Mouse (Mus musculus) spleen, postnatal 4 days (tissue): Measurements from ENCODE around the gene Ifngr1.

ENCODE experiments used
- DNase-seq, 2 experiments: peaks; one replicate each; pipeline ENCODE4 v3.0.0; 2022; ENCODE audit warnings: low spot score in 2 of 2

Ifngr1 gene

DNA sequence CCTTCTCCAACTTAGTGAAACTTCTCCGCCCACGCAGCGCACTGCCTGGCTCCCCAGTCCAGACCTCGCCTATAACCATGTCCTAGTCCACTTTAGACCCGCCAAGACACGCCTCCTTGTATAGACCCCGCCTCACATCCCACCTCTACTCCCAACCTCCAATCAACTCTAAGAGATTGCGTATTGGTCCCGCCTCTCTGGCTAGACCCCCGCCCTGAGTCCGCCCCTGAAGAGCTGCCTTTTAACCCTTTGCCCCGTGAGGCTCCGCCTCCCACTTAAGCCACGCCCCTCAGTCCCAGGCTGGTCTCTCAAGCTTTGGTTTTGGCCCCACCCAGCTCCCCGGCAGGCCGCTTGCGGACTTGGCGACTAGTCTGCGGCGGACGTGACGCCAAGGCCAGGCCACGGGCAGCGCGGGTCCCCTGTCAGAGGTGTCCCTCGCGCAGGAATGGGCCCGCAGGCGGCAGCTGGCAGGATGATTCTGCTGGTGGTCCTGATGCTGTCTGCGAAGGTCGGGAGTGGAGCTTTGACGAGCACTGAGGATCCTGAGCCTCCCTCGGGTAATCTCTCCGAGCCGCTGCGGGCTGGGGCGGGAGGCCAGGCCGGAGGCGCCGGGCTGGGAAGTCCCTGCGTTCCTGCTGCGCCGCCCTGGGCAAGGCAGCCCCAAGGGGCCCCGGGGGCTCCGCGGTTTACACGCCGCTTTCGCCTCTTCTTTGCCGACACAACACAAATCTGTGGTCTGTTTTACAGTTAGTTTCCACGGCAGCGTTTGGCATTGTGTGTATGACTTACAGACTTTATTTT is at the start of gene Ifngr1:
Gene Ifngr1, plus strand, starts transcription at position 309 of the 801 bp plus-strand sequence.
- DNase-seq: peak; percentile 98 to 99

DNA sequence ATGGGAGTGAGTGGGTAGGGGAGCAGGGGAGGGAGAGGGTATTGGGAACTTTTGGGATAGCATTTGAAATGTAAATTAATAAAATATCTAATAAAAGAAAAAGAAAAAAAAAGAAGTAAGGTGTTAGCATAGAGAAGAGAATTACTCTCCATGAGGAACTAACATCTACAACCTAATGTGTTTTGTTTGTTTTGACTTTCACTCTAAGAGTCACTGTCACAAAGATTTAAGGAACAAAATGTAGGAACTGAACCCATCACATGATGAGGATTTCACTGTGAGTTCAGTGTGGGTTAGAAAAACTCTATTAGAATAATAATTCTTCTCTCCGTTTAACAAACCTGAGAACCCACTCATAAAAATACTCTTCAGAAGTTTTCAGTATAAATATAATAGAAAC is 44.9 kb upstream of the Ifngr1 start:
- DNase-seq: no peak

DNA sequence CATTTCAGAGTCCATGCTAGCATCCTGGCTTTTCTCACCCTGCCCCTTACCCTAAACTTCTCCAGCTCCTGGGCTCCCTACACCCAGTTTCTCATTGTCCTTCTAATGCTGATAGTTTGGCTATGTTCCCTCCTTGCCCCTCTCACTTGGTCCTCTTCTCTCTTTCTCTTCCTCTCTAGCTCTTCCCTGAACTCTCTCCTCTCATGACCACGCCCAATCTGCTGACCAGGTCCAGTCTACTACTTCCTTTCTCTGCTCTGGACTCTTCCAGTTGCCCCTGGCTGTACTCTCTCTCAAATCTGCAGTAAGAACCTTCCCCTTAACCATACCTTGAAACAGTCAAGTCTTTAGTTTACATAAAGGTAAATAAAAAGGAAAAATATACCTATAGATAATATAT is 43.7 kb upstream of the Ifngr1 start:
- DNase-seq: no peak

DNA sequence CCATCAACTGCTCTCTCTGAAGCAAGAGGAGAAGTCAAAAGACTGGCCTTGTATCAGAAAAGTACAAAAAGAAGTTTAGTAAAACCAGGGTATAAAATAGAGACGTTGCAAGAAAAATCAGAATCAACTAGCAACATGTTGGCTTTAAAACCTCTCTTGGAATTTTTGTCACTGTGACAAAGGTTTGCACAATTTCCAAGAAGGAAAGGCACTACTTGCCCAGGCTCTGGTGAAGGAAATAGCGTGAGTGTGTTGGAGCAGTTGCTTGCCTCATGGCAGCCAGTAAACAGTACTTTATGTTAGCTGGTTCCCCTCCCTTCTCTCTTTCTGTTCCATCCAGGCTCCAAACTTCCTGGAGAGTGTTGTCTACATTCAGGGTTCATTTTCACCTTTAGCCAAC is 43.3 kb upstream of the Ifngr1 start:
- DNase-seq: no peak

DNA sequence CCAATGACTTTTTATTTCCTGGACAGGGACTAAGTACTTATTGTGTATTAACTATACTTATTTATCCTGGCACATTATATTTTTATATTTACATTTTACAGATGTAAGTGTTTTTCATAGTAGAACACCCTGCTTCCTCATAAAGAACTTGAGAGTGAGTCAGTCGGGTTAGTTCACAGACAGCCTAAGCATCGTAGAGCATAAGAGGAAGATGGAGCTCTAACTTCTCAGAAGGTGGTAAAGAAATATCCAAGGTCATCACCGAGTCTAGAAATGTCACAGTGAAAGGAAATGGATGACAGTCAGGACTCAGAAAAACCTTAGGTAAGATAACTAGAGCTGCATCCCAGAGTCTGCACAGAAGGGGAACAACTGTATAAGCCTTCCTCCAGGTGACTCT is 40.2 kb upstream of the Ifngr1 start:
- DNase-seq: no peak

DNA sequence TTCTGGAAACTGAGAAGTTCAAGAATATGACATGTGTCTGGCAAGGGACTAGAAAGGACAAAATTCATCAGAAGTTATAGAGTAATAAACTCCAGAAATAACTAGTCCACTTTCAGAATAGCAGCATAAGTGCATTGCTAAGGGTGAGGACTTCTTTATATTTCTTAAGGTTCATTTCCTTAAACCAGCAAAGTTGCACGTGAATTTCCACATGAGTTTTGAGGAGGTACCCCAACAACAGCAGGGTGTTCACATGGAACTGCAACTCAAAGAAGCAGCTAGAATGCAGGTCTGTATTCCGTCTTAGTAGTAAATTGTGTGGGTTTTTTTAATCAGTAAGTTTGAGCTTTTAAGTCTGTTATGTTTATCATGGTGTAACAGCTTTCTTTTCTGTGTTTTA is 37.9 kb upstream of the Ifngr1 start:
- DNase-seq: no peak

DNA sequence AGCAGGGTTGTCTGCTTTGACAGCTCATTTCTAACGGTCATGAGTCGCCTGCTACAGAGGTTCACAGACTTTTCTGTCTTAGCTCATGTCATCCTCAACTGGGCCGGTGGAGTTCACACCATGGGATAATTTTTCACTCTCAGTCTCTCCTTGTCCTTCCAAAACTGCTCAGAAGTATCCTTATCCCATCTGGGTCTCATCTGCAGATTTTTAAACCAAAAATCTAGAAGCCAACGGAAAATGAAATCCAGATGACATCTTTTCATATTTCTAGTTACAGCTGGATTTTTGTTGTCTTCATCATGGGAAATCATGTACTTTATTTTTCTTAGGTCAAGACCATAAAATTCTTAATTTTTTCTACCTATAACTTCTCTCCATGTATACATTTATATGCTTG is 34.1 kb upstream of the Ifngr1 start:
- no peak for DNase-seq

DNA sequence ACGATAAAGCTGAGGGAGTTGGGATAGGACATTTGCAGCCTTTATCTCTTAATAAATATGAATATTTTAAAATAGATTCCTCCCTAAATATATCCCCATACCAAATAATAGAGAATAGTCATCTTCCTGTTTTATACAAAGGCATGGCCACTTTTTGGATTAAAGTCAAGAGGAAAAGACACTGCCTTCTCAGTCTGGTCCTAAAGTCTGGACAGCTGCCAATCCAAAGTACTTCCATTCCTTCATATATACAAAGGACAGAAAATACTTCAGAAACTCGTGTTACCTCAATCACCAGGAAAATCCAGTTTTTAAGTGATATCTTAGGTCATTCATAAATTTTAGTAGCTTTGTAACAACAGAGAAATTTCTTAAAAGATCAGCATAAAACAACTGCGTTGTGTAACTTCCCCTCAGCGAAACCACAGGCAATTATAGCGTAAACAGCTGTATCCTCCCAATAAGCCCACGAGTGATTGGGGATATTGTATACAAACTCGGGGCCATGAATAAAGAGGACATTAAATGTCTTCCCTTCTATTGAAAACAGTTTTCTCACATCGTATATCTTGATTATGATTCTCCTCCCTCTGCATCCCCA is 32.1 kb upstream of the Ifngr1 start:
- no peak for DNase-seq

DNA sequence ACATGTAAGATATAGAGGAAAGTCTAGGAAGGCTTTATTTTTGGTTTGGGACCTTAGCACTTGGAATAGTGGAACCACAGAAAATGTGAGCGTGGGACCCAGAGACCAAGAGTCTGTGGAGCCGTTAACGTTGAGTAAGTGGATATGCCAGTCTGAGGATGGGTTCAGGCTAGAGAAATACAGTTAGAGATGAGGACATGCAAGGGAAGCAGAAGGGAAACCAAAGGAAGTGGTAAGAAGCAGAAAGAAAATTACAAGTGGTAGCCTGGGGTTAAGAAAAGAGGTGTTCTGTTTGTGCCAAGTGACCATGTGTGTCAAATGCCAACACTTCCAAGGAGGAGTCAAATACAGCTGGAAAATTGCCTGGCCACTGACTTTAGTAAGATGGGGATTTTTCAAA is 29.2 kb upstream of the Ifngr1 start:
- no peak for DNase-seq

DNA sequence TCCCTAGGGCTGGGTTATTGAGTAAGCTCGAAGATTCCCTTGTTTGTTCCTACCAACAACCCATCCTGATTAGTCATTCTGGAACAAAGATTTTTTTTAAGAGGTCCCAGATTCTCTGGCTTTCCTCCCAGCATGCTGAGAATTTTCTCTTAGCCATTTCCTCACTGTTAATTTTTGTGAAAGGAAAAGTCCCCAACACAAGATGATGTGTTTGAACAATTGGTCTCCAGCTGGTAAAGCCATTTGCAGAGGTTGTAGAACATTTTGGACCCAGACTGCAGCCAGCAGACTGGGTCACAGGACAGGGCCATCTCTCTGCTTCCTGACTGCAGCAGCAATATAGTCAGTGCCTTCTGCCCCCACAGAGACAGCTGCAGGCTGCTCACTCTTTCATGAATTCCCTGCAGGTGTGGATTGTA is 28.3 kb upstream of the Ifngr1 start:
- DNase-seq: no peak

DNA sequence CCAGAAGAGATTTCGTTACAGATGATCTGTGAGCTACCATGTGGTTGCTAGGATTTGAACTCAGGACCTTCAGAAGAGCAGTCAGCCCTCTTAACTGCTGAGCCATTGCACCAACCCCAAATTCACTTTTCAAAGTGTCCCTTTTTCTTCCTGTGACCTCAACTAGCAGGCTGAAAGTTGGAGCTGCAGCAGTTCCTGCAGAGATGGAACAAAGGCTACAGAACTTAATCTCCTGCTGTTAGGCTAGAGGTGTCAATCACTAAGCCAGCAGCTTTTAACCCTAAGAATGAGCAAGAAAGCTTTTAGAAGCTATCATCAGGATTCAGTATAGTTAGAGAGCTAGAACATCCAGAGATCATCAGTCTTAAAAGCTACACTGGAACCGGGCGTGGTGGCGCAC is 24.3 kb upstream of the Ifngr1 start:
- no peak for DNase-seq

DNA sequence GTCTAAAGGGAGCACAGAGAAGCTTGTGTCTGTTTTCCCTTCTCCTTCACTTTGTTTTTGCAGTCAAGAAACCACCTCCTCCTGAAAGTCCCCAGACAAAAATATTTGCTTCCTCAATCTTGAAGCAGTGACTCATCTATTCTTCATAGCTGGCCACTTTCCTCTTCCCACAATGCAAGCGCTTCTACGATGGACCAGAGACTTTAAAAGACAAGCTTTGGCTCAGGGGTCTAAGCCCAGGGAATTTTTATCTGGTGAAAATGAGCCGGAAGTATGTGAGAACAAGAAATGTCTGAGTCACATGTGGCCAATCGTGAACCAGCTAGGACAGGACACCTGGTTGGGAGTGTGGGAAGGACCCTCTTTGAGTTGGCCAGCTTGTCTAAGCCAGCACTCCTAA is 21.5 kb upstream of the Ifngr1 start:
- DNase-seq: no peak

DNA sequence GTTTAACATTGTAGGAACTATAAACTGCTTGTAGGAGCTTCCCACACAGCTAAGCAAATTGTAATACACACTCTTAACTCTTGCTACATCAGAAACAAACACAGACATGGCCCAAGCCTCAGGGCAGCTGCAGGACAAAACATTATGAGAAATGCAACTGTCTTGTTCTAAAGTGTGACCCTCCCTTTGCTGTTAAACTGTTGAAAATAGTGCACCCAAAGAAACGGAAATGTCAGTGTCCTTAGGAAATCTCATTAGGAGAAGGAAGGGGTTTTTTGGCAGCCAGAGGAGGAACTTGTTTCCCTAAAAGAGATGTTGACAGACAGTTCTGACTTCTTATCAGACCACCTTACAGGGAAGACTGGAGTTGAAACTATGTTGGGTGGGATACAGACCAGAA is 21.0 kb upstream of the Ifngr1 start:
- DNase-seq: no peak

DNA sequence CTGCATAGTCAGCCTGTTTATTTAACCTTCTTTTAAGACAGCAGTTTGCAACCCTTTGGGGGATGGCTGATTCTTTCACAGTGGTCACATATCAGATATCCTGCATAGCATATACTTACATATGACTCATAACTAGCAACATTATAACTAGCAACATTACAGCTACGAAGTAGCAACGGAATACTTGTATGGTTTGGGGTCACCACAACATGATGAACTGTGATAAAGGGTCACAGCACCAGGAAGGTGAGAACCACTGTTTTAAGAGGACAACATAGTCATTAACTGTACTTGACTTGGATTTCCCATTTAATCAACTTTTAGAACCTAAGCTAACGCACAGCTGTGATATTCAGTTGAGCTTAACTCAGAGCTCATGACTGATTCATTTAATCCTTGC is 14.2 kb upstream of the Ifngr1 start:
- DNase-seq: no peak

DNA sequence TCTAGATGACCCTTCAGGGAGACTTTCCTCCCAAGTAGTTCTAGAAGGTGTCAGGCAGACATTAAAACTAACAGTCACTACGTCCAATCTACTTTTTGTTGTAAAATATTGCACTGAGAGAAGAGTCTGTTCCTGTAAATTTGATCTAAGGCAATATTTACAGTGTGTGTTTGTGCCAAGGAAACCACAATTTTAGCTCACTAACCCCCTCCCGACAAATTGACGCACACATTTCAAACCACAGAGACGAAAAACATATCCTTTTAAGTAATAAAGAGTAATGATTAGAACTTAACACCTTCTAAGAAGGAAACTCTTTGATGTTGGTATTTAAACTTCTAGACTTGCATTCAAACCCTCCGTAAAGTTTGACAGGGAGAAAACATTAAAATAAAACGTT is 13.7 kb upstream of the Ifngr1 start:
- DNase-seq: no peak

DNA sequence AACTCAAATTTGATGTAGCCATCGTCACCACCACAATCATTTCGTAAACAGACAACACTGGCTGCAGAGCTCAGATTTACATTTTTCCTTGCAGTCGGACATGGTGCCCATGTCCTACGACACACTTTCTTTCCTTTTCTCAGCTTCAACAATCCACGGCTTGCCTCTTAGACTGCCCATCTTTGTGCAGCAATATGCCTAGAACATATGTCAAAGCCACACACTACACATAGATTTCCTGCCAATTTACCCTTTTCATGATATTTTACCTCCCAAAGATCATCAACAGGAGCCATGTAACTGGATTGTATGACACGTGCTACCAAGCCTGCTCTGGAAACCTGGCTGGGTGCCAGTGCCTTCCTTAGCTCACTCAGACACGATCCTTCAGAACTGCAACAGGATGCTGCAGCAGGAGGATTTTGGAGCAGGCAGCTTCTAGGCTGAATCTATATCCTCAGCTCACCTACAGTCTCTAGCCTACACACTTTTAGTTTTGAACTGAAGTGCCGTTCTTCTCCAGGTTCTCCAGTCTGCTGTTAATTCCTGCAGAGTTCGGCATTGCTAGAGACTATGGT is 13.3 kb upstream of the Ifngr1 start:
- no peak for DNase-seq

DNA sequence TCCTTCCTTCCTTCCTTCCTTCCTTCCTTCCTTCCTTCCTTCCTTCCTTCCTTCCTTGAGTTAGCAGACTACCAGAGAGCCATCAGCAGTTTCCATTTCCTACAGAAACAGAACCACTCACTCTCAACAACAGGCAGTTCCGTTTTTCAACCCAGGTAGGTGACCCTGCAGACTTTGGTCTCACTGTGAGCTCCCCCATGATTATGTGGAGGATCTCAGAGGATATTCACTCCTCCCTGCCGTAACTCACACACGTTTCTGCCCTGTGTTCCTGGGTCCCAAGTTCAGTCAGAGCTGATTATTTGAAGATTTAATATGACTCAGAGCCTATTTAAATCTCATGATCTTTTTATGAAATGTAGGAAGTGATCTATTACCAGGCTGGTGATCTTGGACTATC is 11.1 kb upstream of the Ifngr1 start:
- DNase-seq: no peak

DNA sequence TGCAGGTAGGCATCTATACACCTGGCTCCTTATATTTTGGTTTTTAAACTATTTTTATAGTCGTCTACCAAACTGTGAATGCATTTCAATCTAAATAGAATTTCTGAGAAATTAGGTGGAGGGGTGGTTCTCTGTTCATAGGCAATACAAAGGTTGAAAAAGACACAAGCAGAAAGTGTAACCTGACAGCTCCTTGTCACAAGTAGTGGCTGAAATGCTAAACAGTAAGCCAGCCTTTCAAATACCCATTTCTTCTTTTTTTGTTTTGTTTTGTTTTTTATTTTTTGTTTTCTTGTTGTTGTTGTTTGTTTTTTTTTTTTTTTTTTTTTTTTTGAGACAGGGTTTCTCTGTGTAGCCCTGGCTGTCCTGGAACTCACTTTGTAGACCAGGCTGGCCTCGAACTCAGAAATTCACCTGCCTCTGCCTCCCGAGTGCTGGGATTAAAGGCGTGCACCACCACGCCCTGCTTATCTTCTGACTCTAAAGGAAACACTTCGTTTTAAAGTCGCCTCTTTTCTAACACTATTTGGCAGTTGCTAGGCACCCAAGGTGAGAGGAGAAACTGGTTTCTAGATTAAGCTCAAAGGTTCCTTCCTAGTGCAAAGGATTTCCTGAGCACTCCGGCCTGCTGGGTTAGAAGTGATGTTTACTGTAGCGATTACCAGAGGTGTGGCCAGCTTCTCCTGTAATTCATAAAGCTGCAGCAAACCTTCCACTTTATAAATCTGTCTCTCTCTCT is 9.7 kb upstream of the Ifngr1 start:
- DNase-seq: no peak

DNA sequence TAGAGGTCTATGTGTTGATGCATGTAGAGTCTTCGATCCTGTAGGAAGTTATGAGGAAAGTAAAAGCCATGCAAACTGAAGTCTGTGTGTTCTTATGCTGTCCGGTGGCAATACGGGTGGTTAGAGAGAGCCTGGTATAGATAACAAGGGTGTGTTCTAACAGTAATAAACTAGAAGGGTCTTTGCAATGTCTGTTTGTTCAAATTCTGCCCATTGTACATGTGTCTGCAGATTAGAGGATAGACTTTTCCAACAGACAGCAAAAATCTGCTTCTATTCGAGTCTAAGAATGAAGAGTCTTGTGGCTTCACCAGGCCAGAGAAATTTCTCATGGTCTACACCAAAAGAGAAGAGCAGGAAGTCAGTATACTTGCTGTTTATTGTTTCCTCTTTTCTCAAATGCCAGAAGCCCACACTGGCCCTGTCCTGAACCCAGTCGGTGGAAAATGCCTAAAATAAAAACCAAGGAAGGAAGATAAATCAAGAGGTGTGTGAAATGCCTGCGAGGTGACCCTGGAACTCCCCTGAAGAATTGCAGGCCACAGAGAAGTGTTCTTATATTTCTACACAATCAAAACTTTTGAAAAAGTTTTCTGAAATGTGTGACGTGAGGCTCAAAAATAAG is 8.8 kb upstream of the Ifngr1 start:
- no peak for DNase-seq

DNA sequence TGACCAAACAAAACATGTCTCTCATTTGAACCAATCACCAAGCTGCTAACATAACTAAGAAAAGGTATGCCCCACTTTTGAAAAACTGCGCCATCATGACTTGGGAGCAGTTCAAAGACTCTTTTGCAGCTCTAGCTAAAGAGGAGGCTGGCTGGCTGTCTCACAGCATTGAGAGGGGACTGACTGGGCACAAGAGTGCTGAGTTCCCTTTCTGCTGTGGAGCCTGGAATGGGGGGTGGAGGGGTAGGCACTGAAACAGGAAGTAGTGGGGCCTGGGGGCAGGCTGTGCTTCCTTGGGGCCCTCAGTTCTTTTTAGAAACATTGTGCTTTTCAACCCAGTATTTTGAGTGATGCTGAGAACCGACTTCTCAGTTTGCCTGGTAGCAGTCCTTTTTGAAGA is 7.7 kb upstream of the Ifngr1 start:
- DNase-seq: peak; percentile 68 to 78

DNA sequence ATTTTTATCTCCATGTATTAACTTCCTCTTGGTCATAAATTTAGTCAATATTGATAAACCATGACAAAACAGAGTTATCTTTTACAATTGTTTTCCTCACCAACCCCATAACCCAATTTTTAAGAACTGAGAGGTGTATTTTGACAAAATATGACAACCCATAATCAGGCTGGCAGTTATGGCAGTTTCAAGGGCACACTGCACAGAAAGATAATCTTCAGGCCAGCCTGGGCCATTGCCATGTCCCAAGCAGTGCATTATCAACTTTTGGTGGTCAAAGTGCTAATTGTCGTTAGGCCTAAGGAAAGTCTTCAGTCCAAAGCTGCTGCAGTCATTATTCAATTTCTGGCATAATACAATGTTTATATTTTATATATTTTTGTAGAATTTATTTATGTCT is 6.9 kb upstream of the Ifngr1 start:
- no peak for DNase-seq

DNA sequence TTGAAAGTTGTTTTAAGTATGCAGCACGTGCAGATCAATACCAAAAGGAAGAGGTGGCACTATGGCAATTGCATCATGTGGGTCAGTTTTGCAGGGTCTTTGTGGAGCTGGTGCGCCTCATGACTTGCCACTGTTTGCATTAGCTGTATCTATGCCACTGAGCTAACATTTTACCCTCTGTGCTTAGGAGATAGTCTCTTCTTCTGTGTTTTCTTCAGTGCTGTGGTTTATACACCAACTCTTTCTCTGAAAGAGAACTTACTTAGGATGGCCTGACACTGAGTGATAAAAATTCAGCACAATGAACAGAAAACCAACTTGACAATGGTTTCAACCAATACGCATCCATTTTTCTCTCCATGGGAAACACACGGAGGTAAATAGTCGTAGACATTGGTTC is 5.9 kb upstream of the Ifngr1 start:
- DNase-seq: no peak
